Mouse (Mus musculus) ES-CJ7 (cell line): ENCODE measurements around the gene Tfcp2l1.
A peak's percentile ranks its signal among the peaks of the same experiment; 100 is the strongest.
"Not testable (repeated sequence)": the region's sequence is repeated elsewhere in the genome, so short reads cannot be mapped to it uniquely, and the experiment has no call there.

ENCODE experiments used
- DNase-seq: peaks from one replicate; pipeline ENCODE4 v3.0.0; 2011; ENCODE audit warnings: low read depth, low spot score

Gene Tfcp2l1

DNA sequence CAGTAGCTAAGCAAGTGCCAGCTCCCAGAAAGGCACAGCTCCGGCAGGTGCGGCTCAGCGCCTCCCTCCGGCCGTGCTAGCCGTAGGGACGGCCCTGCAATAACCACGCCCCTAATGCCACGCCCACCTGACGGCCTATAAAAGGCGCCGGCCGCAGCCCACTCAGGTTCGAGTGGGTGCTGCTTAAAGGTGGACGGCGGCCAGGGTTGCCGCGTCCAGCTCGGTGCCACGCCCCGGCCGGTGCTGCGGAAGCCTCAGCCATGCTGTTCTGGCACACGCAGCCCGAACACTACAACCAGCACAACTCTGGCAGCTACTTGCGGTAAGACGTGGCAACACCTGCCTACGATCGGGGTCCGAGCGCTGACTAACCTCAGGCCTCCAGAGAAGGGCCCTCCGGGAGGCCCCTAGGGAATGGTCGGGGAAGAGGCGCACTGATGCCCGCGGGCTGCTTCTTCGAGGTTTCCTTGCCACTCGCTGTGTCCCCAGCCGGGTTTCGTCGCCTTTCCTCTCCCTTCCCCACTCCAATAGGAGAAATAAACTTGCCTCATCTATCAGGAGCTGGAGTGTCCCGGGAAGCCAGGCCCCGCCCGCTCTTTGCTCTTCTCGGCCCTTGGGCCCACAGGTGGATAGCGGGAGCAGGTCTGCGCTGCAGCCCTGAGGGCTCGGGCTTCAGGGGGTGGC, at the start of gene Tfcp2l1:
Gene Tfcp2l1, plus strand, starts transcription at position 165 of the 684 bp plus-strand sequence.
- peak; percentile 90 for DNase-seq

DNA sequence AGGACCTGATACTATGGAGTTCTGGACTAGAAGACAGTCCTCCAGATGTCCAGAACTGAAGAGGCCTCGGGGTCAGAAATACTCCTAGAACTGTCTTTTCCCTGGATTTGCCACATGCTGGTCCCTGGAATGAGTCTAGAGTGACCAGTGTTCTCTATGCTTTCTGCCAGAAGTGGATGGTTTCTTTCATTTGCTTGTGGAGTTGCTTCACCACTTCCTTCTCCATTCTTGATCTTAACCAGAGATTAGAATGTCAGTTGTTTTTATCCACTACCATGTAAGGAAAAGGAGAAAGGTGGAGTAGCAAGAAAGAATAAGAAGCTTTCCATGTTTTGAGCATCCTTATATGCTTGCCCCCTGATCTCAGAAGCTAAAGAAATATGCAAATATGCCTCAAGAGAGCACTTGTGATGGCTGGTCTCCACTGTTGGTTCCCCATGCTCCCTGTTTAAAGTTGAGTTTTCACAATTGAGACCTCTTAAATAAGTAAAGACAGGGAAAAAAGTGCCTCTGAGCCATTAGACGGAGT, 47.5 kb upstream of the Tfcp2l1 start:
- no peak for DNase-seq

GRCm38 (mm10) chr1:118581179-118581578, 46.6 kb upstream of the Tfcp2l1 start:
- no peak for DNase-seq

DNA sequence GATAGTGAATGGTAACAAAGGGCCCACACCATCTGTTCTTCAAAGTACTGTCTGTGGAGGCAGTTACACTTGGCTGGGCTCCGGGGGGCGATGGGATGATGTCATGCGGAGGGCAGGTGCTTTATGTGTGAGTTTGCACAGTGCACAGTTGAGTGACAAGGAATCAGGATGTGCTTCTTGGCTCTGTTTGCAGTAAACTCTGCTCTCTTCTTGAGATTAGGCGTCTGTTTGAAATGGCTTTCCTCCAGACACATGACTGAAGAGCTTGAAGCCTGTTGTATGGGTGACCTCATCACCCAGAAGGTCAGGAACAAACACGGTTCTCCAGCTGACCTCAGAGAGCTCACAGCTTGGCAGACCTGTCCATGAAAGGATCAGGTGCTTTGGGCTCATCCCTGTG, 38.0 kb upstream of the Tfcp2l1 start:
- no peak for DNase-seq

- DNase-seq = no peak
These were observed 34.8 kb upstream of the Tfcp2l1 start for GRCm38 (mm10) chr1:118592933-118593332.

DNA sequence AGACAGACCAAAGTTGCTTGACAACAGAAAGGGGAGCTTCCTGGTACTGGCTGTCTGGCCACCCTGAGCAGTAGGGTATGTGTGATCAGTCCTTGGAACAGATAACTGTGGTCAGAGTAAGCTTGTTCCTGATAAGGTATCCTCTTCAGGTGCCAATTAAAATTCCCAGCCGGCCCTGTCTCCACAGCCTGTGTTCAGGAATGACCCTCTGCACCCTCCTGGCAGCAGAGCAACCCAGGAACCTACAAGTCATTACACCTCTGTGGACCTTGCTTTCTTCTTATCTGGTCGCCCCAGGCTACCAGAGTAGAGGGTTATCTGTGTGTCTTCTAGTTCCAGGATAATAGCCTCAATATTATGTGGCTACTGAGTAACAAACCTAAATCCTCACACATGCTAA, 32.4 kb upstream of the Tfcp2l1 start:
- no peak for DNase-seq

- DNase-seq = peak; percentile 60
These were observed 30.1 kb upstream of the Tfcp2l1 start for GRCm38 (mm10) chr1:118597475-118598213.

DNA sequence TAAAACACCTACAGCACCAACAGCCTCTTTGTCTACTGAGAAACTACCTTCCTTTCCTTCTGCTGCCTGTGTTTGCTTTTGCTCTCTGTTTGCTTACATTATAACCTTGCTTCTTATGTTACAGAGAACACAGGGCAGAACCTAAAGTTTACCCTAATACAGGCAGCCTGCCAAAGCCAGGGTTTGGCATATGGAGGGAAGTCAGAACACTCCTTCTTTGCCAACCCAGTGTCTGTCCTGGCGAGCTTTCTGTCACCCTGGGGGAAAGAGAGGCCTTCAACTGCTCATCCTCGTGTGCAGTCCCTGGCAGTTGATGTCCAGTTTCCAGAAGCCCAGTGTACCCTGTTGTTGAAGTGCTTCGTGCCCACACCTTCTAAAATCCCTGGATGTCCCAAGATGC, 29.4 kb upstream of the Tfcp2l1 start:
- DNase-seq = no peak

- no peak for DNase-seq
These were observed 14.0 kb upstream of the Tfcp2l1 start for GRCm38 (mm10) chr1:118613631-118614183.

- DNase-seq = not testable (repeated sequence)
These were observed 6.7 kb upstream of the Tfcp2l1 start for GRCm38 (mm10) chr1:118621055-118621454.

DNA sequence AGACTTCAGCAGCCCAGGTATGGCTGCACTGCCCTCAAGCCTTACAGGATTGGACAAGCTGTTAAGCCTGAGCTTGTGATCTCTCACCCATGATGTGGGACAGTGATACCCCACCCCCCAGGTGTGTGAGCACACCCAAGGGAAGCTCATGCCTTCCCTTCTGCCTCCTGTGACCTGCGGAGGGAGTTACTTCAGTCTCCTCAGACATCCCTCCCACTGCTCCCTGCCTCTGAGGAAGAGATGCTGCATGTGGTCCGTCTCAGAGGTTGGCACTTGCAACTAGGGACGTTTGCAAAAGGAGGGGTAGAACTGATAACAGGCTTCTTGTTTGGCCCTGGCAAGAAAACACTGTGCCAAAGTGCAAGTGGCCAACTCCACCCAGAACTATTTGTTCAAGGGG, 4.9 kb upstream of the Tfcp2l1 start:
- peak; percentile 77 for DNase-seq

GRCm38 (mm10) chr1:118625461-118625860, 2.3 kb upstream of the Tfcp2l1 start:
- peak; percentile 96 for DNase-seq

- DNase-seq = peak; percentile 75
These were observed 1.8 kb upstream of the Tfcp2l1 start for GRCm38 (mm10) chr1:118625921-118626320.

- peak; percentile 95 for DNase-seq
These were observed 1.3 kb upstream of the Tfcp2l1 start for GRCm38 (mm10) chr1:118626452-118626851.

DNA sequence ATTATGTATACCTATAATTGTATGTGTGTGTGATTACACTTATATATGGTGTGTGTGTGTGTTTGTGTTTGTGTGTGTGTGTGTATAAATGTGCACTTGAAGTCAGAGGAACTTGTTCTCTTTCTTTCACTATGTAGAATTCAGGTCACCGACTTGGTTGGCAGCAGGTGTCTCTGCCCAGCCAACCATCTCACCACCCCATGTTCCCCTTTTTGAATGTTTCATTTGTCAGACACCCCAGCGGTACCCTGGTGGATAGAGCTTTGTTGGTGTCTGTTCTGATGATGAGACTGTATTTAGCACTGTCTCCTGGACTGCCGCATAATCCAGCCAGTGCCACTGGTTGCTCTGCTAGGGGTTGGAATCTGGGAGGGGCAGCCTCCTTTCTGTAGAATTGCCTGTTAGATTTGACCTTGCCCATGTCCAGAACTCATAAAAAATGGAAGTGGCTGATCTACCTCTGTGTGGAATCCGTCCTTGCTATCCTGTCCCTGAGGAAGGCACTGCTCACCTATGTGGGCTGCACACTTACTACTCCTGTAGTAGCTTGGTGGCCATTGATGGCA, 5.8 kb downstream of the Tfcp2l1 start:
- no peak for DNase-seq

DNA sequence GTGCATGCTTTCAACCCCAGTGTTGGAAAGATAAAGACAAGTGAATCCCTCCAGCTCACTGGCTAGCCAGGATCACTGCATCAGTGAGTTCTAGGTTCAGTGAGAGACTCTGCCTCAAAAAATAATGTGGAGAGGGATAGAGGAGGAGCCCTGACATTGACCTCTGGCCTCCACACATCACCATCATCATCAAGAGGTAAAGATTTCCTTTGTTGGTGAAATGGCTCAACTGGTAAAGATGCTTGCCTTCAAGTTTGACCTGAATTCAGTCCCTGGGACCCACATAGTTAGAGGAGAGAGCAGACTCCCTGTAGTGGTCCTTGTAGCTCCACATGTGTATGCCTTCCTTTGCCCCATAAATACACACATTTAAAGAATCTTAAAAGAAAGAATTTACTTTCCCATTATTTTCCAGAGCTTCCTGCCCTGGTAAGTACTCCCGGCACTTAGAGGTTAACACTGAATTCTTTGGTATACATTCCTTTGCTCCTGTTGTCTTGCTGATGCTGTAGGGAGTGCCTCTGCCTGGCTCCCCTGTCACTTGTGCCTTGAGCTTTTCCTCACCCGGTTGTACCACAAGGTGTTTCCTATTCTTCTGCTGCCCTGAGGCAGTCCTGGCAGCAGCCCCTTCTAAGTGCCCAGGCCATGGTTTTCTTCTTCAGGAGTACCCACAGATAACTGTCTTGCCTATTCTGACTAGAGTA, 14.7 kb downstream of the Tfcp2l1 start:
- peak; percentile 94 for DNase-seq

DNA sequence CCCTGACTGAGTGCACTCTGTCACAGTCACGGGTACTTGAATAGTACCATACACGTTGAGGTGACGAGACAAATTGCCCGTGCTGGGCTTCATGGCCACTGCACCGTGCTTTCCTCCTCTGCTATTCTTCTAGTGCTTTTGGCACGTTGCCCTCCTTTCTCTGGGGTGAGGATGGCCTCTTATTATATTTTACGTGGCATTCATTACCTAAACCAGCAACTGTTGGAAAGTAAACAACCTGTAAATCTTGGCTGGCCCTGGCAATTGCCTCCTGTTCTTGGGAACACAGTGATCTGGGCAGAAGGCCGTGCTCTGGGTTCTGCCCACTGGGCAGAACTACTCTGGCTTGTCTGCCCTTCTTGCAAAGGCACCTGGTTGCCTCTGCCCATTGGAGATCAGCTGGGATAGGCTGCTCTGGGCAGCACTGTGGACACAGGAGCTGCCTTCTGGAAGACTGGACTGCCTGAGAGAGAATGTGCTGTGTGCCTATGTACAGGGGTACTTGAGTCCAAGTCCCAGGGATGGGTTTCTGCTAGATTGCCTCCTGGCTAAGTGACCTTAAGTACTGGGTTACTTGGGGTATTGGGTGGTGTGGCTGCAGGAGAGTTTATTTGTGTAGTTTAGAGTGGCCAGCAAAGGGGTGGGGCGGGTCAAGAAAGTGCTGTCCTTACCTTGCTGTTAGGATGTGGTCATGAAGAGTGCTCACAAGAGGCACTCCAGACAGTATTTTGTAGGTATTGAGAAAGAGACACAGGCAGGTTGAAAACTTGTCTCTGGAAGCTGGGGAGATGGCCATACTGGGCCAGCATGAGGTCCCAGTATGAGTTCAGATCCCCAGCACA, 15.6 kb downstream of the Tfcp2l1 start:
- DNase-seq = no peak

DNA sequence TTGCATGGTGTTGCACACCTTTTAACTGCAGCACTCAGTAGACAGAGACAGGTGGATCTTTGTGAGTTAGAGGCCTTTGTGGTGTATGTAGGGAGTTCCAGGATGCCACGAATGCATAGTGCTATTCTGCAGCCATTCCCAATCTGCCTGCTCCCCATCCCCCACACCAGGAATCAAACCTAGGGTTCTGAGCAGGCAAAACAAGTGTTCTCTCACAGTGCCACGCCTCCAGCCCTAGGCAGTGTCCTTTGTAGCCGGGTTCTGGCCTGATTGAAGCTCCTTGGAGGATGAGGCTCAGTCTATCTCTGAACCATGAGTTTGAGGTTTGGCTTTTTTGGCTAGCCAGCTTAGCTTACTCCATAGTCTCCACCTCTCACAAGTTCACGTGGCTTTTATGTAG, 18.0 kb downstream of the Tfcp2l1 start:
- DNase-seq = peak; percentile 92

DNA sequence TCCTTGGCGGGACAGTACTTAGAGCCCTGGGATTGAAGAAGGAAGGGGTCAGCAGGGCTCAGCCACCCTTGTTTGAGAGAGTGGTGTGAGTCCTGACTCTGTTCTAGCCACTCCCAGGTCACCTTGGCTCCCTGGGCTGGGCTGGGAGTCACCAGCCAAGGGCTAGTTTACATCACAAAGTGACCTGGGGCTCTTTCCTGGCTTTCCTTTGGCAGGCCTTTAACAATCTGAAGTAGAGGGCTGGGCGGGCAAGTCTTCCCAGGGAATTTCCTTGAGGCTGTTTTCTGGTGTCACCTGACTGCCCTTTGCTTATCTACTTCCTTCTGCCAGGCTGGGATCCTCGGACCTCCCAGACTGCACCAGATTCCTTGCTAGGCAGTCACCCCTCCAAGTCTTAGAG, 20.3 kb downstream of the Tfcp2l1 start:
- peak; percentile 98 for DNase-seq

DNA sequence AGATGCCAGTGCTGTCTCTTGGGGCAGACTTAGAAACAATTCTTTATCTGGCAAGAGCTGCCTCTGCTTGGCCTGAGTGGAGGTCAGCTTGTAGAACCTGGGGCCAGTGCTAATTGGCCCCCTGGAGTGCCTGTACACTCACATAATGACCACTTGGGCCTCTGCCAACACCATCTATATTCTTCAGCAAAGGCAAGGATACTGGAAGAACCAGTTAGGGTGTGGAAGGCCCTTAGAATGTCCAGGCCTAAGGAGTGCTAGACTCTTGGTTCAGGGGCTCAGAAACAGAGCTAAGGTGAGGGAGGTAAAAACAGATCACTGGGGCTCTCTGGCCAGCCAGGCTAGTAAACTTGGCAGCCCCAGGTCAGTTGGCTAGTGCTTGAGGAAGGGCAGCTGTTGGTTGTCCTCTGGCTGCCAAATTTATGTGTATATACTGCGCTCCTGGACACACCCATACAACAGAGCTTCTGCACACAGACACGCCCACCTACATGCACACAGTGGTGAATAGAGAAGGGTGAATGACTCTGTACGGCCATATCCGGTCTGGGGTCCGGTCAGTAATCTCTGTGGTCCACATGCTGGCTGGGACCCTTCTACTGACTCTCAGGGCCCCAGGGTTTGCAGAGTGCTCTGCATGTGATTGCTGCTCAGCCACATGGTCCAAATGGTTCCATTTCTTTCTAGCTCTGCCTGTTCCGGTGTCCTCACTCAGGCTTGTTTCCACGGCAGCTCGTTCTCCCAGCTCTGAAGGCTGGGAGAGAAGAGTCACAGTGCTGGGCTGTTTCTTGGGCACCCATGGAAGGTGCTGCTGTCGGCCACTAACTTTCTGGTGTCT, 22.4 kb downstream of the Tfcp2l1 start:
- no peak for DNase-seq
